In the genomic region with DNA sequence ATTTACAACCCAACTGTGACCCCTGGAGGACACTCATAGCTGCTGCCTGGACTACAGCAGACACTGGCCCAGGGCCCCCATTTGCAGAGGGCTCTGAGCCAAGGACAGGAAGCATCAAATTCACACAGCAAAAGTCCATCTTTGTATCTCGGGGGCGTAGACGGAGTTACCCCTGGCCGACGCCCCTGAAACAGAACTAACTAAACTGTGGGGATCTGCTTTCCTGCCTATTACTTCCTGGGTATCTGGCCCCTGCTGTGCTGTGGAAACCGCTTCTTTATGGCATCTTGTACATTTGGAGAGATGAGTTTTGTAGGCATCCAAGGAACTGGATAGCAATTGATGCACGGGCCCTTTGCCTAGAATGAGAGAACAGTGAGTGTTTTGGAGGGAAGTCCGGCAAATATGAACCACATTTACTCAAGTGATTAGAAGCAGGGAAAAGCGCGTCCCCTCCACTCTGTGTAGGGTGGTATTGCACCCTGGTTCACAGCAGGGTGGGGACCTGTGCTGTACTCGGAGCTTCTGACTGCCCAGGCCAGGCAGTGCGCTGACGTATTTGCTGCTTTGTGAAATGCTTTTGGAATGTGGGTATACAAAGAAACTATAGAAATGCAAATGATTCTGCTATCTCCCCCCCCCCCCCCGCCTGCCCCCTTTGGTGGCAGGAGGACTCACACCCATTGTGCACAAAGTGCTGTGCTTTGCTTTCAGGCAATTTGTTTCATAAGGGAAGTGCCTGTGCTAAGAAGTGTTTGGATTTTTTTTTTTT, we compare ENCODE assay signal across 8 mouse cellular contexts.
DNase-seq lines count a peak whose midpoint lies in the region; ATAC-seq lines count a peak whose summit lies in the region.

No protein-coding gene starts in this region.

- H3K9ac ChIP-seq in intestine, embryonic 15.5 days = no peak overlapping the region
- H3K9ac ChIP-seq in midbrain, embryonic 14.5 days (replicated peaks; ENCODE audit: low read length) = peak overlapping the region; percentile 30; the same call in 1 of the 2 replicates

- WGBS in intestine, embryonic 15.5 days = 26% methylated on average over 14 of the region's 14 CpGs
- 13% methylated on average over 14 of the region's 14 CpGs for WGBS in limb, embryonic 10.5 days
- 3% methylated on average over 14 of the region's 14 CpGs for WGBS in midbrain, embryonic 14.5 days

- H3K4me3 ChIP-seq in intestine, embryonic 15.5 days (replicated peaks) = no peak overlapping the region
- H3K4me3 ChIP-seq in limb, embryonic 10.5 days = peak overlapping the region; percentile 11
- H3K4me3 ChIP-seq in midbrain, embryonic 14.5 days (replicated peaks; ENCODE audit: low read depth, low read length) = 0 out of 2 replicates have a peak overlapping the region, but pooled peaks have one; percentile 18

- DNase-seq in adrenal gland, adult 8-10 months = peak; percentile 14
- DNase-seq in embryo, embryonic 10.5 days (ENCODE audit: low spot score) = peak; percentile 89
- DNase-seq in gastrocnemius, postnatal 4 days (ENCODE audit: low spot score in 2 of 2) = peak; percentile 48 to 70
- DNase-seq in limb, embryonic 10.5 days (ENCODE audit: low spot score) = peak; percentile 52
- DNase-seq in midbrain, embryonic 14.5 days = peak; percentile 84
- peak; percentile 6 for DNase-seq in testis, postnatal 14 days (ENCODE audit: low spot score)
- DNase-seq in thymus, postnatal 4 days = no peak

- no peak overlapping the region for H3K27ac ChIP-seq in intestine, embryonic 15.5 days
- H3K27ac ChIP-seq in limb, embryonic 10.5 days = peak overlapping the region; percentile 46; the same call in 1 of the 2 replicates
- peak overlapping the region; percentile 75 for H3K27ac ChIP-seq in midbrain, embryonic 14.5 days (replicated peaks; ENCODE audit: low read depth, low read length)

- ATAC-seq in intestine, embryonic 15.5 days = peak; percentile 77
- peak; percentile 89 for ATAC-seq in midbrain, embryonic 14.5 days (ENCODE audit: low FRiP score, low TSS enrichment)

- no peaks in the 10 kb centered on the region for H3K27me3 ChIP-seq in intestine, embryonic 15.5 days (replicated peaks)
- no peaks in the 10 kb centered on the region for H3K27me3 ChIP-seq in limb, embryonic 10.5 days (ENCODE audit: low read depth, poor library complexity, severe bottlenecking)
- no peaks in the 10 kb centered on the region for H3K27me3 ChIP-seq in midbrain, embryonic 14.5 days (ENCODE audit: control insufficient read depth, insufficient read depth, low read length)

- H3K4me1 ChIP-seq in intestine, embryonic 15.5 days (replicated peaks) = 0 out of 2 replicates have a peak, but pooled peaks cover 5% of the 10 kb centered on the region
- peaks cover 14% of the 10 kb centered on the region for H3K4me1 ChIP-seq in limb, embryonic 10.5 days
- H3K4me1 ChIP-seq in midbrain, embryonic 14.5 days (ENCODE audit: control insufficient read depth, insufficient read depth, low read length) = peaks cover 16% of the 10 kb centered on the region

- peak overlapping the region; percentile 39 for H3K4me2 ChIP-seq in intestine, embryonic 15.5 days (replicated peaks)
- peak overlapping the region; percentile 48 for H3K4me2 ChIP-seq in midbrain, embryonic 14.5 days (ENCODE audit: low read length)

- H3K36me3 ChIP-seq in intestine, embryonic 15.5 days = no peaks in the 10 kb centered on the region
- no peaks in the 10 kb centered on the region for H3K36me3 ChIP-seq in limb, embryonic 10.5 days
- no peaks in the 10 kb centered on the region for H3K36me3 ChIP-seq in midbrain, embryonic 14.5 days (ENCODE audit: control insufficient read depth, insufficient read depth, low read length)

- no peaks in the 10 kb centered on the region for H3K9me3 ChIP-seq in intestine, embryonic 15.5 days
- H3K9me3 ChIP-seq in limb, embryonic 10.5 days (replicated peaks) = no peaks in the 10 kb centered on the region
- H3K9me3 ChIP-seq in midbrain, embryonic 14.5 days (ENCODE audit: control insufficient read depth, low read length) = no peaks in the 10 kb centered on the region
